Mouse (Mus musculus) gonadal fat pad, adult 2 months (tissue): Measurements from ENCODE around the gene Klhl35. TPM values are rescaled to one million over a fixed set of nuclear protein-coding genes. Genes with fewer than 3 reads are reported as not detected.

Experiments used
- DNase-seq: peaks from one replicate; pipeline ENCODE4 v3.0.0-alpha.2; 2012; ENCODE audit warnings: low read depth
- polyA plus RNA-seq: library from polyadenylated mRNA; depleted of rRNA; stranded (reverse); fragments of >200 nt; gene quantifications from 2 replicates; pipeline ENCODE4 v1.2.3, GENCODE M21; 2012

Gene Klhl35
- polyA plus RNA-seq, 1 experiment: 2.5 TPM

DNA sequence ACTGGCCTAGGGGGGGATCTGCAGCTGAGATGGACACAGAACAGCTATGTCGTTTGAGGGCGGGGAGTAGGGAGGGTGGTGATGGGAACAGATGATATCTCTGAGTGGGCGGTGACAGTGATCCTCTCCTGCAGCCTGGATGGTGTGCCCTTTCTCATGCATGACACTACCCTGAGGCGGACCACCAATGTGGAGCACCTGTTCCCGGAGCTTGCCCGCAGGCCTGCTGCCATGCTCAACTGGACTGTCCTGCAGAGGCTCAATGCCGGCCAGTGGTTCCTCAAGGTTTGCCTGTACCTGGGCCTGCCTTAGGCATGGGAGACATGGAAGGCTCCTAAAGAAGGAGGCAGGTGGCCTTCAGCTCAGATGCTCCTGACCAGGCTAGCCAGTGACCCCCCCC, 12.9 kb upstream of the Klhl35 start:
- DNase-seq: no peak

DNA sequence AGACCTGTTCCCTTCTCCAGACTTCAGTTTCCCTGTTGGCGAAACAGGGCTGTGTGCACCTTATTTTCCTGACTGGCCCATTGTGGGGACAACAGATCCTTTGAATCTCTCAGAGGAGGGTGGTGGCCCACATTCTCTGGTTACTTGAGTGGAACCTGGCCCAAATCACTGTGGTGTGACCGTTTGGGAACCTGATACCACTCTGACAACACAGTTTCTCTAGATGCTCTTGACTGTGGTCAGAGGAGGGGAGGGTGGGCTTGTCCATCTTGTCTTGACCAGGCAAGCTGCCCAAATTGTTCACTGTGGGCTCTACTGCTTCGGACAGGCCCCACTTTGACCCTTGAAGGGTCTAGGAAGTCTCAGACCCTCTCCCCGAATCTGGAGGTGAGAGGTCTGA, 11.8 kb upstream of the Klhl35 start:
- DNase-seq: no peak

DNA sequence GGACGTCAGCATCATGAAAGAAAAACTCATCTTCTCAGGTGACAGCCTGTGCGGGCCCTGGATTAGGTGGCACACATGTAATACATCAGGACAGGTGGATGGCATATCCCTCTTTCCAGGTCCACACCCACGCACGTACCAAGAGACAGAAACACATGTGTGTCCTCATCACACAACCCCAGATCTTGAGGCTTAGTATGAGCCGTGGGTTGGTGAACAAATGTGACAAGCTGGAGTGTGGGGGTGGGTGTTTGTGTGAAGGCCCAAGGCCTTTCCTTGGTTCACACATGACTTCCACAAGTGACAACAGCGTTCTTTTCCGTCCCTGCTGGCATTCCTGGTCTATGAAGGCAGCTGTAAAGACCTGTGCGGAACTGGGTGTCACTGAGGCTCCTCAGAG, 7.0 kb upstream of the Klhl35 start:
- no peak for DNase-seq

DNA sequence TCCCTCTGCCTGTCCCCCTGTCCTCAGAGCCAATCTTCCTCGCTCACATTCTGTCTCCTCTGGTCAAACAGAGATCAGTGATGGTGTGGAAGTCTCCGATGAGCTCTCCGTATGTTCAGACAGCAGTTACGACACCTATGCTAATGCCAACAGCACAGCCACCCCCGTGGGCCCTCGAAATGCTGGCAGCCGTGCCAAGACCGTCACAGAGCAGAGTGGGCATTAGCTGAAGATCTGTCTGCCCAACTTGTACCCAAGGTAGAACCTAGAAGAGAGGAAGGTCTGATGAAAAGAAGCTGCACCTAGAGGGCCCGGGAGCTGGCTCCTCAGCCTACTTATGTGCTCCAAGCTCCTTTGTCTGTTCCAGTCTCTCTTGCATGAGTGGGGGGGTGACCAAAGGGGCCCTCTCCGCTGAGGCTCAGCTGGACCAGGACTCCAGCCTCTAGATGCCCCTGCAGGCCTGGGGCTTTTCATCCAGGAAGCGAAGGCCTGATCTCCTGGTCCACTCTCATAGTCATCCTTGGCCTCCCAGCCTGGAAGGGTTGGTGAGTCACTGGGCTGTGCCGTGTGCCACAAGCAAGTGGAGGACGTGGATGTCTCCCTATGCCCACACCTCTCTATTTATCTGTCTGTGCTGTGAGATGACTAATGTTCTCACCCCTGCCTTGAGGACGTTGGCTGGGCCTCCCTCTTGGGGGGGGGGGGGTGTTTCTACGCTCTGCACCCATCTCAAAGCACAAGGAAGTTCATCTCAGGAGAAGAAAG, 5.7 kb upstream of the Klhl35 start:
- DNase-seq: no peak

DNA sequence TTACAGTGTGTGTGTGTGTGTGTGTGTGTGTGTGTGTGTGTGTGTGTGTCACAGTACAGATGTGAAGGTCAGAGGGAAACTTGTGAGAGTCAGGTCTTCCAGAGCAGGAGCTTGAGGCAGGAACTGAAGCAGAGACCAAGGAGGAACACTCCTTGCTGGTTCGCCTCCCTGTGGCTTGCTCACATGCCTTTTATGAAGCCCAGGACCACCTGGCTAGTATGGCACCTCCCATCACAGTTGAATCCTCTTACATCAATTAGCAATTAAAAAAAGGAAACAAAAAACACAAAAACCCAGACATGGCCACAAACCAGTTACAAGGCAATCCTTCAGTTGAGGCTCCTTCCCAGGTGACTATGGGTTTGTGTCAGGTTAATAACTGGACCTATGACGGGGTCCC, 2.7 kb upstream of the Klhl35 start:
- no peak for DNase-seq

DNA sequence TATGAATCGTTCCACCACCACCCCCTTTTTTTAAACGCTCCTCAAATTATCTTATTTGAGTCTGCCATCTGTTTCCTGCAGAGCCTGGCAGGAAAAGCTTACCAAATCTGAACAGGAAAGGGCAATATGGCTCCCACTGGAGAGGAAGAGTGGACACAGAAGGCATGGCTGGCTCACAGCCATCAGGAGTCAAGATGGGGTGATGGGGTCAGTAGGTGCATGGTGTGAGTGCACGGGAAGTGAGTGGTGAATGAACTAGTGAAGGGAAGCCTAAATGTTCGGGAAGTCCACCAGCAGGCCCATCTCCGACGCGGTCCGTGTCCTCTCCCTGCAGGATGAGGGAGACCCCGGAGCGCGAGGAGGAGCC, 2.1 kb downstream of the Klhl35 start:
- DNase-seq: no peak

DNA sequence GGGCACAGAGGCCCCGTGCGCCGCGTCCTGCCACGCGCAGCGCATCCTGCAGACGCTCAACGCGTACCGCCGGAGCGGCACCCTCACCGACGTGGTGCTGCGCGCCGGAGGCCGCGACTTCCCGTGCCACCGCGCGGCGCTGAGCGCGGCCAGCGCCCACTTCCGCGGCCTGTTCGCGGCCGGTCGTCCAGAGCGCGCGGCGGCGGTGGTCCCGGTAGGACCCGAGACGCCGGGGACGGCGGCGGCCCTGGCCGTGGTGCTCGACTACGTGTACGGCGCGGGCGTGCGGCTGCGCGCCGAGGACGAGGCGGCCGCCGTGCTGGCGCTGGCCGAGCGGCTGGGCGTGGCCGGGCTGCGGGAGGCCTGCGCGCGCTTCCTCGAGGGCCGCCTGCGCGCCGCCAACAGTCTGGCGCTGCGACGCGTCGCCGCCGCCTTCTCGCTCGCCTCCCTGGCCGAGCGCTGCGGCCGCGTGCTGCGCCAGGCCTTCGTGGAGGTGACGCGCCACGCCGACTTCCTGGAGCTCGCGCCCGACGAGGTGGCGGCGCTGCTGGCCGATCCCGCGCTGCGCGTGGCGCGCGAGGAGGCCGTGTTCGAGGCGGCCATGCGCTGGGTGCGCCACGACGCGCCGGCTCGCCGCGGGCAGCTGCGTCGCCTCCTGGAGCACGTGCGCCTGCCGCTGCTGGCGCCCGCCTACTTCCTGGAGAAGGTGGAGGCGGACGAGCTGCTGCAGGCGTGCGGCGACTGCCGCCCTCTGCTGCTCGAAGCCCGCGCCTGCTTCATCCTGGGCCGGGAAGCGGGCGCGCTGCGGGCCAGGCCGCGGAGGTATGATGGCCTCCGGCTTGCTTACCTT, 2.7 kb downstream of the Klhl35 start:
- DNase-seq: no peak

DNA sequence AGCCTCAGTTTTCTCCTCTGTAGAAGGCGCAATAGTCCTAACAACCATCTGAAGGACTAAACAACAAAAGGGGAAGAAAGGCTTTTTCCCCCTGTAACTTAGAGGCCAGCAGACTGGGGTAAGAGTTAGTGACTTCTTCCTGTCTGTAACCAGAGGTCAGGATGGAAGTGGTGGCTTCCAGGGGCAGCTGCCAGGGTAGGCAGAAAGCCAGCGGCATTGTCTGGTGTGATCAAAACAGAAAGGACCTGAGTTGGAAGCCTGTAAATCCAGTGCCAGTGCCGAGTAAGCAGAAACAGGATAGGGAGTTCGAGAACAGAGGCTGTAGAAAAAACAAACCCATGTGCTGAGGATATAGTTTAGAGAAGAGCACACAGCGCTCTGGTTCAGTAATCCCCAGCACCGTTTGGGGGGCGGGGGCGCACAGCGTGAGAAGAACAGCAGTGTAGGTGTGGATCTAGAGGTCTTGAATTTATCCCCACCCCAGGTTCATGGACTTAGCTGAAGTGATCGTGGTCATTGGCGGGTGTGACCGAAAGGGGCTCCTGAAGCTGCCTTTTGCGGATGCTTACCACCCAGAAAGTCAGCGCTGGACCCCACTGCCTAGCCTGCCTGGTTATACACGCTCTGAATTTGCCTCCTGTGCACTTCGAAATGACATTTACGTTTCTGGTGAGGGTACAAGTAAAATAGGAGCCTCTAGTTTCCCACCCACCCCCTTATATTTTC, 4.0 kb downstream of the Klhl35 start:
- no peak for DNase-seq

DNA sequence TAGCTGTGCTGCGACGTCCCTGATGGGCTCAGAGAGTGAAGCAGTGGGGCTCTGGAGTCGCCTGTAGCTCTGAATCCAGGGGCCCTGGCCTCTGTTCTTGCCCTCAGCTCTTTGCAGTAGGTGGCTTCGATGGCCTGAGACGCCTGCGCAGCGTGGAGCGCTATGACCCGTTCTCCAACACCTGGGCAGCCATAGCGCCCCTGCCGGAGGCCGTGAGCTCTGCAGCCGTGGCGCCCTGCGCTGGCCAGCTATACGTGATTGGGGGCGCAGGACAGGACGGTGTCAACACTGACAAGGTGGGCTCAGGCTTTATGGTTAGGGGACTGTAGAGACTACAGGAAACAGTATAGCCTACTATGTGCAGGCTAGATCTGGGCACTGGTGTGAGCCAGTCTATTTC, 5.8 kb downstream of the Klhl35 start:
- DNase-seq: no peak

DNA sequence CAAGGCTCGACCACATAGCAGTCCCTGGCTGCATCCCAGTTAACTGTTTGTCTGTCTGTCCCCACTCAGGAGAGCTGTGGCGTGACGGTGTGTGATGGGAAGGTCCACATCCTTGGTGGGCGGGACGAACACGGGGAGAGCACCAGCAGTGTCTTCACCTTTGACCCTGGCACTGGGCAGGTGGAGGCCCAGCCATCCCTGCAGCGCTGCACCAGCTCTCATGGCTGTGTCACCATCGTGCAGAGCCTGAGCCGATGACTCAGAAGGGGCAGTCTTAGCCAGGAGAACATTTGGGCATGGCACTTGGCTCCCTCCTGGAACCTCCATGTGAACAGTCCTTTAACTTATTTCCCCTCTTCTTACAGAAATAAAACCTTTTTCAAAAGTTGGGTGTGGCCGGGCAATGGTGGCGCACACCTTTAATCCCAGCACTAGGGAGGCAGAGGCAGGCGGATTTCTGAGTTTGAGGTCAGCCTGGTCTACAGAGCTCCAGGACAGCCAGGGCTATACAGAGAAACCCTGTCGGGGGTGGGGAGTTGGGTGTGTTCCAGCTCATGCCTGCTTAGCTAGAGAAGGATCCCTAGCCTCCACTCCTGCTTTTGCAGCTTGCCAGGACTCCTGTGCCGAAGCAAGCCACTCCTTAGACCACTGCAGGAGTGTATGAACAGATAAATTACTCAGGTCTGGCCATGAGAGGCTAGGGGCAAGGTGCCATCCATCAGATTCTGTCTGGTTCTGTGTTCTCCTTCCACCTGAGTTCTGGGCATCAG, 8.0 kb downstream of the Klhl35 start:
- no peak for DNase-seq

DNA sequence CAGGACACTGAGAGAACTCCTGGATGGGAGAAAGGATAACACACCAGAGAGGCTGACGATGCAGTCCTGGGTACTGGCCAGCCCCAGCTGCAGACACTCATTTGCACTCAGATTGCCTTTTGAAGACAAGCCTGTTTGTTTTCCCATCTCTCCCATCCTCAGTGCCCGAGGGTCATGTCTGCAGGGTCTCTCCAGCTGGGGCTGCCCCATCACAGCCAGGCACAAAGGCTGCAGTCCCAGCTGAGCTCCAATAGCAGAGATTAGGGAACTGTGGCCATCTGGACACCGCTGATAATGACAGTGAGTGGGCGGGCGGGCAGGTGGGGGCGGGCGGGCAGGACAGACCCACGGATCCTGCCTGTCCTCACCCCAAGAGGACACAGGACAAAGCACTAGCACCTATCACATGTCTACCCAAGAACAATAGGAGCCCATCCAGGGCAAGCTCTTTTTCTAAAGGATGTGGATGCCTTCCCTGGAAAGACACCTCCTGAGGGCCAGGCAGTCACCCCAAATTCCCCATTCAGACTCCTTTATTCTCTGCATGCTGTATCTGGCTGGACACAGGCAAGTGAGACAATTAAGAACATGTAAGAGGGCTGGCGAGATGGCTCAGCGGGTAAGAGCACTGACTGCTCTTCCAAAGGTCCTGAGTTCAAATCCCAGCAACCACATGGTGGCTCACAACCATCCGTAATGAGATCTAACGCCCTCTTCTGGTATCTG, 9.2 kb downstream of the Klhl35 start:
- no peak for DNase-seq

DNA sequence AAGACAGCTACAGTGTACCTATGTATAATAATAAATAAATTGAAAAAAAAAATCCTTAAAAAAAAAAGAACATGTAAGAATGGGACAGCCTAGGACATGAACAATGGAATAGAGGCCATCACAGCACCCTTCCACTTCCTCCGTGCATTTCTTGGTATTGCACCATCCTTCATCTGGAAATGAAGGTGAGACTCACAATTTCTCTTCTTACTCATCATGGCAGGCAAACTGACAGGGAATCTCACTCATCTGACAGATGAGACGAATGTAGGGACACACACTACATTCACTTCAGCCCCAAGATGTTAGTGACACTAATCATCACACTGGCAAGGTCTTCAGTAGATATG, 9.7 kb downstream of the Klhl35 start:
- DNase-seq: no peak

DNA sequence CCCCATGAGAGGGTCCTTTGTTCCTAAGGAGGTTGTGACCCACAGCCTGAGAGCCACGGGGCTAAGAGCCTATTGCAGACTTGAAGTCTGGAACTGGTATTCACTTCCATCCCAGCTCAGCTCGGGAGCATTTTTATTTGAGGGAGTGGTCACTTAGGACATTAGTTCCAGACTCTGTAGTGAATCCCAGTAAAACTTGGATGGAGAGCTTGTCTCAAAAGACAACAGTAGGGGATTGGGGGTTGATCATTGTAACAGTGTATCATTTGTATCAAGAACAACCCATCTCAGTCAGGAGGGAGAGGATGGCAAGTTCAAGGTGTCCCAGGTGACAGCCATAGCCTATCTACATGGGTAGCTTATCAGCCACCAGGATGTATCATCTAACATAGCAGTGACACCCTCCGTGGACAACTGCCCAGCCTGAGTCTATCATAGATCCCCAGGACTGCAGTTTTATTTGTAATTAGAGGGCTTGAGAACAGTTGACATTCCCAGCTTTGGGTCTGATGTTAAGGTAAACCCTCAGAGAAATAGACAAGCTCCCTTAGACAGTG, 10.8 kb downstream of the Klhl35 start:
- DNase-seq: no peak

DNA sequence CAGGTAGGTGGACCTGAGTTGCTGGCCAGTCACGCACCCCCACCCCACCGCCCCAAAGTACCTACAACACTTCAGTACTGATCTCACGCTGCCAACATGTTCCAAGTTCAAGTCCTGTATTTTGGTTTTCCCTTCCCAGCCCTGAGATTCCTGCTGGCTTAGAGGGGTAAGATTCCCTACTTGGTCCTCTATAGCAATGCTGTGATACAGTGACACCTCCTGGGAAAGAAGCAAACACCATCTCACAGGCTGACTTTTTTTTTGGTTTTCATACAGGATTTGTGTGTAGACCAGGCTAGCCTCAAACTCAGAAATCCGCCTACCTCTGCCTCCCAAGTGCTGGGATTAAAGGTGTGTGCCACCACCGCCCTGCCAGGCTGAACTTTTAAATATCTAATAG, 11.4 kb downstream of the Klhl35 start:
- no peak for DNase-seq

DNA sequence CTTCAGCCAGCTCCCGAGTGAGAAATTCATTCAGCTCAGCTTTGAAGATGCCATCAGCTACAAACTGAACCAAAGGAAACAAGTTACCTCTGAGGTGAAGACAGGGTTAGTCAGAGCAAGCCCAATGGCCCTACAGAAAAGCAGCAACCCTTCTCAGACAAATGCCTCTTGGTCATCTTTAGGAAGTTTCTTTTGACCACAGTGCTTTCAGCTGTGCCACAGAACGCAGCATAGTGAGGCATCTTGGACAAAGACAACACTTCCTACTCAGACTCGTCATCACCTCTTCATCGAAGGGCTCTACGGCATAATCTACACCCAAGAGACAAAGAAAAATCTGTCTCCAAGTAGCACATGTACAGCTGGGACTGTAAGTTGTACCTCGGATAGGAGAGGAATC, 16.8 kb downstream of the Klhl35 start:
- no peak for DNase-seq

DNA sequence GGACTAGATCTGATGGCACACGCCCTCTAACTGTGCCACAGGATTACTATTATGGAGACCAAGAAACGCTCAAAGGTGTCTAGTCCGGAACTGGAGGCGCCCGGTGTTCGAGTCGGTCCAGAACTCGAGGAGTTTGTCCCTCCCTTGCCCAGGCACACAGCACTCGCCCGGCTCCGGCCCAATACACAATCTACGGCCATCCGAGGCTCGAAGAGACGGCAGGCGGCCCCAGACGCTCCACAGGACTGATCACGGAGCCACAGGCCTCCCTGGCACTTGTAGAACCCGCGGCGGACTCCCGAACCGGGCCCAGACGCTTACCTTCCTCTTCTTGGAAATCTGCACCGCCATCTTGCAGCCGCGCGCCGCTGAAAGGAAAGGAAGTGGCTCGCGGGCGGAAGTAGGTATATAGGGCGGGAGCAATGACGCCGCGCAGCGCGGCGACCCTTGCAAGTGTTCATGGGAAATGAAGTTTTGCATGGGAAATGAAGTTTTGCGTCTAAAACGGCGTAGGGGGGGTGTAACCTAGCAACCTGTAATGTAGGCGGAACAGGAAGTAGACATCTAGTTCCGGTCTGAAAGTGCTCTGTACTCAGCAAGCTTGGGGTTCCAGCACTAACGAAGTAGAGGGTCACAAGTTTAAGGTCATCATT, 17.6 kb downstream of the Klhl35 start, which contains the start of gene Rps3:
Gene Rps3 (minus strand): TSS at position 468 of the 653 bp plus-strand sequence.
- DNase-seq: peak; percentile 86

DNA sequence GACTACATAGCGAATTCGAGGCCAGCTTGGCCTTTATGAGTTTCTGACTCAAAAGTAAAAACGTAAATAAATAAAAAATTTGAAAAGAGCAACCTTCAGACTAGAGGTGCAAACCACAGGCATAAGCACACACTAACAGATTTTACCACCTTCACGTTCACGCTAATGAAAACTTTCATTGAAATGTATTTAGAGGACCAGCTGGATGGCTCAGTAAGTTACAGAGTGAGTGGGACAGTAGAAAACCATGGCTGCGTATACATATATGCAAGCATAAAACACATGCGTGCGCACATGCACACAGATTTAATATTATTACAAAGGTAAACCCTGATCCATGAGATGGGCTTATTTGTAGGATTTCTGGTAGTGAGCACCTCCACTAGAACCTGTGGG, 18.1 kb downstream of the Klhl35 start:
- no peak for DNase-seq

DNA sequence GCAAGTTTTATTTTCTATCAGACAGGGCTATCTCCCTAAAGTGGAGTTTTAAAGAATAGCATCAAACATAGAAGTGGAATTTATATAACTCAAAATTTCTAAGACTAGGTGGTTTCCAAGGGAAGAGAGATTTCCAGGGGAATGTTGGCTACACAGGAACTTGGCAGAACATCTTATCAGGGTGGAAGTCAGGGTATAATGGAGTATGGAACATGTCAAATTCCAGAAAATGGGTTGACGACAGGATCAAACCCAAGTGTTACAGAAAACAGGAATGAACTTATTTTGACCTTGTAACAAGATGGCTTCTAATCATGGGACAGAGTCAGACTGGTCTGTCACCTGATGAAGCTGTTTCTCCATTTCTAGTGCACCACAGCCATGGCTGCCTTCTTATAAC, 18.9 kb downstream of the Klhl35 start:
- no peak for DNase-seq

DNA sequence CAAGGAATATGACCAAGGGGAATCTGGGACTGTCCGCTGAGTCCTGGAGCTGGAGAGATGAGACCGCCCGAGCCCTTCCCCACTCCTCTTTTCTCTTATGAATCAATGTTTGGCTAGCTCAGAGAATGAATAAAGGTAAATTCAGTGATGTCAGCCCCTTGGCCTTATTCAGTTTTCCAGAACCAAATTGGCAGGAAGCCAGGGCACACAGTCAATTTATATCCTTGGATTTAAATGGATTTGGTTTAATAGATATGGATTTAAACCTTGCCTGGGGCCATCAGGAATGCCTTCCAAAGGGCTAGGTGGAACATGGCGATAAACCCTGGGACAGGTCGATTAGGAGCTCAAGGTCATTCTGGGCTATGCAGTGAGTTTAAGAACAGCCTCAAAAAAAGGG, 23.9 kb downstream of the Klhl35 start:
- no peak for DNase-seq

DNA sequence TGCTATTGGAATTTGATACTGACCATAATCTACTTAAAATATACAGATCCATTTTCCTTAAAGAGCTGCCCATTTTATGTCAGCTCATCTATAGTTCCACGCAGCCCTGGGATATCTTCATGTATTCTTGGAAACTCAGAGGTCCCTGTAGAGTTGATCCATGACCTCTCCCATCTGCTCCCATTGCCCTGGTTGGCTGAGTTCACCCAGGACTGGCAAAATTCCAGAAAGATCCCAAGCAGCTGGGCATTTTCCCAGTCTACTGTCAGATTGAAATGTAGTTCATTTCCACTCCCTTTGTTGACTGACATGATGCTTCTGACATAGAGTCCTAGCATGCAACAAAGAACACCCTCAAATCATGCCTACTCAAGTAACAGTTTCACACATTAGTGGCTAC, 33.3 kb downstream of the Klhl35 start:
- no peak for DNase-seq
